Comparison of ENCODE assay signal across 25 mouse cellular contexts in the genomic region with DNA sequence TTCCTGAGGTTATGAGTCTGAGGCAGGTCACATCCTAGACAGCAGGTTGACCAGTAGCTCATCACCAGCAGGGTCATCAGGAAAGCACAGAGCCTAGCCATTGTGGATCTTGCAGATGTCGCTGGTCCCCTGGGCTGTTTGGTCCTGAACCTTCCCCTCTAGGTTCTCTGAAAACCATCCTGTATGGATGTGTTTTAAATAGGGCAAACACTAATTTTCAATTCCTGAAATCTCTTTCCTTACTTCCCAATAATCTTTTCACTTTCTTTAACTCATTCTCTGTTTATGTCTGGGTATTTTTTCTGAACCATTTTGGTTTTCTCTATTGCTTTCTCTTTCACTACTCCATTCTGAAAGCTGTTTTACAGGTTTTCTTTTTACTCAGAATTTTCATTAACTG. TPM values are rescaled to one million over a fixed set of nuclear protein-coding genes. Genes with fewer than 3 reads are reported as not detected.
"Had no signal": no experiment of that assay in that cellular context is flagged by ENCODE, and none has a peak within 500 bp of the region (broad histone marks: within the 10 kb centered on the region; RNA-seq: fewer than 3 reads in every experiment).

Gene Ifna14, minus strand, starts transcription at position 101 of the 400 bp plus-strand sequence.

- H3K27ac ChIP-seq: neural tube, embryonic 13.5 days; neural tube, embryonic 15.5 days; stomach, embryonic 15.5 days; stomach, postnatal 0 days had no signal

- H3K36me3 ChIP-seq: neural tube, embryonic 13.5 days; neural tube, embryonic 15.5 days; stomach, embryonic 15.5 days had no signal

- H3K27me3 ChIP-seq: neural tube, embryonic 13.5 days; neural tube, embryonic 15.5 days; stomach, embryonic 15.5 days had no signal

- H3K9me3 ChIP-seq: neural tube, embryonic 13.5 days; neural tube, embryonic 15.5 days; stomach, embryonic 15.5 days had no signal

- H3K4me1 ChIP-seq: neural tube, embryonic 13.5 days; neural tube, embryonic 15.5 days; stomach, embryonic 15.5 days had no signal

- H3K4me3 ChIP-seq: neural tube, embryonic 13.5 days; neural tube, embryonic 15.5 days; stomach, embryonic 15.5 days had no signal

- DNase-seq: retina, postnatal 1 day; right cerebral cortex, adult 18-20 months; right cerebral cortex, postnatal 14 days; right cerebral cortex, postnatal 25 days; right cerebral cortex, postnatal 4 days; spleen, adult 18-20 months; thymus, adult 18-20 months; thymus, adult 2 months; thymus, postnatal 14 days; thymus, postnatal 25 days; thymus, postnatal 36 days; thymus, postnatal 4 days had no signal

RNA-seq across cellular contexts. Expression of gene Ifna14, which starts in this region (rescaled TPM):
- total RNA-seq: neutrophil, adult 5-6 weeks had no signal
- polyA plus RNA-seq: neural tube, embryonic 13.5 days; neural tube, embryonic 14.5 days; neural tube, embryonic 15.5 days; small intestine, adult 2 months; spleen, adult 2 months; stomach, embryonic 14.5 days; stomach, embryonic 15.5 days; stomach, embryonic 16.5 days; stomach, postnatal 0 days; testis, adult 2 months; thymus, adult 2 months; thymus, postnatal 0 days; urinary bladder, adult 2 months had no signal
